Mouse (Mus musculus): ENCODE data around the gene Jtb. TPM values are rescaled to one million over a fixed set of nuclear protein-coding genes. Genes with fewer than 3 reads are reported as not detected.
"Not testable (repeated sequence)": the region's sequence is repeated elsewhere in the genome, so short reads cannot be mapped to it uniquely, and the experiment has no call there.

Gene Jtb
- total RNA-seq, 2 experiments from 2014 or later, result 44.3 to 45.3 TPM

DNA sequence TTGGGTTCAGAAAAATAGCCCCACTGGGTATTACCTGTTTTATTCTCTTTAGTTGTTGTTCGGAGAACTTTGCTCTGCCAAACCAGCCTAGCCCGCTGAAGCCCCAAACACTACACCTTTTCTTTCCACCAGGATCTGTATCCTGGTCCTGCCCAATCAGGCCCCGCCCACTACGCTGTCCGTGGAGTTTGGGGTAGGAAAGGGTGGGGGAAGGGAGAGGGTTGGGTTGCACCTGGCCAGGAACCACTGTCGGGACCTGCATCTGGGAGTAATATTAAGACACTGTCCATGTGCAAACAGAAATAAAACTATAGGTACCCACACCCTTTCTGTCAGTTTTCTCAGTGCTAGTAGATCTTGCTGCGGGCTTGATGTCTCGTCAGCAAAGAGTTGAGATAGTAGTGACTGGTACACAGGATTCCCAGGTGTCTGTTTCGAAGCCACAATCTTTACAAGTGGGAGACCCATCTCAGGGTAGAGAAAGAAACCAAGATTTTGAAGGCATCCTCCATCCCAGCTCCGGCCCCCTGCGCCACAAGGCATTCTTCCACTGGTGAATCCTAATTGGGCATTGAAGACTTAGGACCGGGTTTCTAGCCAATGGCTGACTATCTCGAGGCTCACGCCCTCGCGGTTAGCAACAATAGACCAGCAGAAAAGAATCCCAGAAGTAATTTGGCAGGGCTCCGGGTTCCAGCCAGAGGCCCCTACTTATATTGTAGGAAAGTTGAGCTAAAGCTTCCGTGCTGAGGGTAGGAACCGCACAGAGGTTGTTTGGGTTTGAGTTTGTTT lies 11.8 kb downstream of the Jtb start, which contains the start of gene Creb3l4:
Creb3l4 (minus strand) TSS at position 529 of the 792 bp plus-strand sequence.
- DNase-seq (ENCODE audit: low spot score in 2 of 2), result no peak
- no peak within 1 kb of the TSS; the same call in 1 of the 2 replicates for H3K27ac ChIP-seq
- peak within 1 kb of the TSS; percentile 38 for H3K4me3 ChIP-seq
- no peak for TF ChIP-seq CTCF (conservative IDR thresholded peaks at IDR 0.05)

DNA sequence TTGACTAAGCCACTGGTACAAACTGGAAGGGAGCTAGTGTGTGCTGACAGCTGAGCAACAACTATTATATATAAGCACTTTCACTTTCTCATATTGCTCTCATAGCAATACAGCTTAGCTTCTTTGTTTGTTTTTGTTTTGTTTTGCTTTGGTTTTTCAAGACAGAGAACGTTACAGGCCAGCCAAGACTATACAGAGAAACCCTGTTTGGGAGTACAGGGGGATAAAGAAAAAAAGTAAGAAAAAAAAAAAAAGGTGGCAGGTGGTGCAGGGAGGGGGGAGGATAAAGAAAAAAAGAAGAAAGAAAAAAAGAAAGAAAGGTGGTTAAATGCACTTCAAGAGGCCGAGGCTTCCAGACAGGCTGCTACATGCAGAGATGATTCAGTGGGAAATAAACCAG lies 14.0 kb downstream of the Jtb start:
- no peak for DNase-seq (ENCODE audit: low spot score in 2 of 2)
- TF ChIP-seq CTCF (conservative IDR thresholded peaks at IDR 0.05), result no peak

DNA sequence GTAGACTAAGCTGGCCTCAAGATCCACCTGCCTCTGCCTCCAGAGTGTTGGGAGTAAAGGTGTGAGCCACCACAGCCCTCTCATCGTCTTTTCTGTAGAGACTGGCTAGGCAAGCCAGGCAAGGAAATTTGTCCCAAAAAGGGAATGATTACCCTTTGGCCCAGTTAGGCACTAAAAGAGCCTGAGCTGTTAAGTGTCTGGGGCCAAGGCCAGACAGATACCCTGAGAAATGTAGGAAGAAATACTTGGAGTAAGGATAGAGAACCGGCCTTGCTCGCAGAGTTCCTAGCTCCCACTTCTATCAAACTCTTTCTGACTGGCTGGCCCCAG lies 16.2 kb downstream of the Jtb start:
- TF ChIP-seq CTCF (conservative IDR thresholded peaks at IDR 0.05), result peak; percentile 43
- Histone ChIP-seq H3K4me3 (peak overlapping the region; percentile 99), H3K27ac (peak overlapping the region; percentile 98)
- DNase-seq (ENCODE audit: low spot score in 2 of 2), result no peak

More for the DNA sequence above, 14.0 kb downstream of the Jtb start:
- Histone ChIP-seq H3K27ac (no peak overlapping the region), H3K4me3 (no peak overlapping the region)

DNA sequence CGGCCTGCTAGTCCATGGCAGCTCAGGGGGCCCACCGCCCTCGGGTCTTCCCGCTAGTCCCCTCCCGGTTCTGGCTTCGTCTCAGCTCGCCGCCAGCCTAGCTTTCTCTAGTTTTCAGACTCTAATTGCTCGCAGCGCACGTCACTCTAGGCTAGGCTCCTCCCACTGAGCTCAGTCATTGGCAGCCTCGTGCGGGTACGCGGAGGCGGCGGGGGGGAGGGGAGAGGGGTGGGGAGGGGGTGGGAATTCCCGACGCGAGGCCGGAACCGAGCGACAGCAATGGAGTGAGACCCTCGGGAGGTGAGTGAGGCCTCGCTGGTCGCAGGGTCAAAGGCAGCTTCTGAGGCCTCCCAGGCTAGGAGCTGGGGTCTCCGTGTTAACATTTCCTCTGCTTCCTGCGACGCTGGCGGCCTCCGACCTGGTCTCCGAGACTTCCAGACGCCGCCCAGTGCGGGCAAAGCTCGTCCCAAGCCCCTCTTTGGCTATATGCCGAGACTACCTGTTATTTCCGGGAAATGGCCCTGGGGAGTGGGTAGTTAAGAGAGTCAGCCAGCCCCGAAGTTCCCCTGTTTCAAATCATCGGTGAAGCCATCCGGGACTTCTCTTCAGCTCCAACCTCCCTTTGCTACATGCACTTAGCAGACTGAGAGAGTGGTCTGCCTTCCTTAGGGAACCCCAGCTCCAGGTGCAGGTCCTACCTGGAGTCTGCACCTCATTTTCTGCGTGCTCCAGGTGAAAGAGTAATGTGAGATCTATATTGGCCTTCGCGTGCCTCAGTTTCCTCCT lies 16.8 kb downstream of the Jtb start, which contains the start of gene Slc39a1:
Slc39a1 (plus strand) TSS at position 213 of the 786 bp plus-strand sequence.
- DNase-seq (ENCODE audit: low spot score in 2 of 2), result peak; percentile 90 to 94
- TF ChIP-seq CTCF (conservative IDR thresholded peaks at IDR 0.05), result no peak
- peak within 1 kb of the TSS; percentile 98 for H3K27ac ChIP-seq
- peak within 1 kb of the TSS; percentile 99 for H3K4me3 ChIP-seq

DNA sequence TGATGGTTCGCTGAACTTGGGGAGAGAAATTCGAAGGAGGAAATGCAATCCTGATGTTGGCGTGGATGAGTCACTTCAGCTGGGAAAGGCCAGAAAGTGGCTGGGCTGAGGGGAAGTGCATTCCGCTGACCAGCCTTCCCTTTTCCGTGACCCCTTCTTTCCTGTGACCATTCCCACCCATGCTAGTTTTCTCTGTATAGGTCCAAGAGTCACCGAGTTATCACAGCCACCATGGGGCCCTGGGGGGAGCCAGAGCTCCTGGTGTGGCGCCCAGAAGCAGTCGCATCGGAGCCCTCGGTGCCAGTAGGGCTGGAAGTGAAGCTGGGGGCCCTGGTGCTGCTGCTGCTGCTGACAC lies 17.3 kb downstream of the Jtb start:
- peak overlapping the region; percentile 98 for H3K27ac ChIP-seq
- no peak for TF ChIP-seq CTCF (conservative IDR thresholded peaks at IDR 0.05)
- H3K4me3 ChIP-seq, result peak overlapping the region; percentile 99
- no peak for DNase-seq (ENCODE audit: low spot score in 2 of 2)

DNA sequence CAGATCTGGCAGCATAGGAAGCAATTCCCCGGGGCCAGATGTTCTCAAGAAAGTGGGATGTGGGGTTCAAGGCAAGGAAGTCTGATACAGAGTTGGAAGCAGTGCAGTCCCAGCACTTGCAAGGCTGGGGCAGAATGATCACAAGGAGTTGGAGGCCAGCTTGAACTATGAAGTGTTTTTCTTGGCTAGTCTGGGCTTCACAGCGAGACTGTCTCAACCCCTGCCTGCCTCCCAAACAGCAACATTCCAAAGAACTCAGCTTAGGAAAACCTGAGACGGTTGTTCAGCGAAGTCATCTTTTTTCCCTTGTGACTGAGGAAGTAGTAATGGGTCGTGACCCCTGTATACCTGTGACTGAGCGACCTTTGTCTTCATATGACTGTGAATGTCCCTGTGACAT lies 19.4 kb downstream of the Jtb start:
- peak overlapping the region; percentile 53; the same call in 1 of the 2 replicates for H3K27ac ChIP-seq
- no peak for DNase-seq (ENCODE audit: low spot score in 2 of 2)
- no peak for TF ChIP-seq CTCF (conservative IDR thresholded peaks at IDR 0.05)
- H3K4me3 ChIP-seq, result no peak overlapping the region

DNA sequence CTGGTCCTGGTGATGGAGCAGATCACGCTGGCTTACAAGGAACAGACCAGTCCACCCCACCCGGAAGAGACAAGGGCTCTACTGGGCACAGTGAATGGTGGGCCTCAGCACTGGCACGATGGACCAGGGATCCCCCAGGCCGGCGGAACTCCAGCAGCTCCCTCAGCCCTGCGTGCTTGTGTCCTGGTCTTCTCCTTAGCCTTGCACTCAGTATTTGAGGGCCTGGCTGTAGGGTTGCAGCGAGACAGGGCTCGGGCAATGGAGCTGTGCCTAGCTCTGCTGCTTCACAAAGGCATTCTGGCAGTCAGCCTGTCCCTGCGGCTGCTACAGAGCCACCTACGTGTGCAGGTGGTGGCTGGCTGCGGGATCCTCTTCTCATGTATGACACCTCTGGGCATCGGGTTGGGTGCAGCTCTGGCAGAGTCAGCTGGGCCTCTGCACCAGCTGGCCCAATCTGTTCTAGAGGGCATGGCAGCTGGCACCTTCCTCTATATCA lies 20.4 kb downstream of the Jtb start:
- peak overlapping the region; percentile 53; the same call in 1 of the 2 replicates for H3K27ac ChIP-seq

DNA sequence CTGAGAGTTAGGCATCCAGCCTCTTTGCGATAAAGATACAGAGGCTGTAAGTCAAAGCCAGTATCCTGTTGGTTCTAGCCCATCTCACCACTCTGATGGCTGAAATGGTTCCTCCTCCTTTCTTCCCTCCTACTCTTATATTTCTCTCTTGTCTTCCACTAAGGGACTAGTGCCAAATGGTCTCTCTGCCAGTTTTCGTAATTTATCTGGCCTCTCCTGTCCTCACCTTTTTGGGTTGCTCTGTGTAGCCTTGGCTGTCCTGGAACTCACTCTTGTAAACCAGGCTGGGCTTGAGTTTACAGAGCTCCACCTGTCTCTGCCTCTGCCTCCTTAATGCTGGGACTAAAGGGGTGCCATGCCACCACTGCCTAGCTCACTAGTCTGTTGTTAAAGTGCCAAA lies 21.3 kb downstream of the Jtb start:
- not testable (repeated sequence) for H3K4me3 ChIP-seq; DNase-seq (ENCODE audit: low spot score in 2 of 2); H3K27ac ChIP-seq

More for the DNA sequence above, 20.4 kb downstream of the Jtb start:
- DNase-seq (ENCODE audit: low spot score in 2 of 2); H3K4me3 ChIP-seq: not testable (repeated sequence)

DNA sequence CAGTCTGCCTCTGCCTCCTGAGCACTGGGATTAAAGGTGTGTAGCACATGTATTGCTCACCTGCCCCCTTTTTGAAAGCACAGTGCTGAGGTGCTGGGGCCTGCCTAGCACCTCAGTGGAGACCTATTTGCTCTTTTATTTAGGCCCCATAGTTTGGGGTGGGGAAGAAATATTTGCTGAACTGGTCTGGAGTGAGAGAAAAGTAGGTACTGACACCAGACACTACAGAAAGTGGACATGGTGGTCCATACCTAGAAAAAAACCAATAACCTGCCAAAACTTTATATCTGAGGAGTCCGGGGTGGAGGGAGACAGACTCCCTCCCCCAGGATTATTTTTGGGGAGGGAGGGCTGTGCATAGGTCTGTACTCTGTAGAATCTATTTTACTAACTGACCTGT lies 21.8 kb downstream of the Jtb start:
- not testable (repeated sequence) for DNase-seq (ENCODE audit: low spot score in 2 of 2); H3K4me3 ChIP-seq
- peak overlapping the region; percentile 10; the same call in 1 of the 2 replicates for H3K27ac ChIP-seq

DNA sequence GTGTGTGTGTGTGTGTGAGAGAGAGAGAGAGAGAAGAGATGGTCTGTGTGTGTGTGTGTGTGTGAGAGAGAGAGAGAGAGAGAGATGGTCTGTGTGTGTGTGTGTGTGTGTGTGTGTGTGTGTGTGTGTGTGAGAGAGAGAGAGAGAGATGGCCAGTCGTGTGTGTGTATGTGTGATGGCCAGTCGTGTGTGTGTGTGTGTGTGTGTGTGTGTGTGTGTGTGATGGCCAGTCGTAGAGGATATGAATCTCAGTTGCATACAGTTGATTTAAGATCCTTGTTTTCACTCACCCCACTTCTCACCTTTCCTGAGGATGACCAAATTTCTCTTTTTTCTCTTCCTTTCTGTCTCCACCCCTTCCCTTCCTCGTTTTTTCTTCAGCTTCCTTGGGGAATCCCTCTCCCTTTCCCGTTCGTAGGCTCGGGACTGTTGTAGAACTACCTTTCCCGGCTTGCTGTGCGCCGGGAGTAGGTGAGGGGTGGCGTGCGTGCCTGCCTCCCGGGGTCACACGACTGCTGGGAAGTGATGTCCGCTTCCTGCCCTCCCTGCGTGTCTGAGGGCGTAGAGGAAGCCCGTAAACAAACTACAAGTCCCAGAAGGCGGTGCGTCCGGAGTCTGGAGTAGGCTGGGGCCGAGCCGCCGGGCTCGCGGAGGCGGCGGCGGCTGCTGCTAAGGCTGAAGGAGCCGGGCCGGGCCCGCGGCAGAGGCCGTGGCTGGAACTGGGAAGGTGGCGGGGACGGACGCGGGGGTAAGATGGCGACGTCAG lies 22.4 kb downstream of the Jtb start, which contains the start of gene Crtc2:
Crtc2 (plus strand) TSS at position 511 of the 766 bp plus-strand sequence.
- H3K27ac ChIP-seq, result peak within 1 kb of the TSS; percentile 95
- TF ChIP-seq CTCF (conservative IDR thresholded peaks at IDR 0.05), result no peak
- H3K4me3 ChIP-seq, result peak within 1 kb of the TSS; percentile 97
- peak; percentile 97 to 99 for DNase-seq (ENCODE audit: low spot score in 2 of 2)

DNA sequence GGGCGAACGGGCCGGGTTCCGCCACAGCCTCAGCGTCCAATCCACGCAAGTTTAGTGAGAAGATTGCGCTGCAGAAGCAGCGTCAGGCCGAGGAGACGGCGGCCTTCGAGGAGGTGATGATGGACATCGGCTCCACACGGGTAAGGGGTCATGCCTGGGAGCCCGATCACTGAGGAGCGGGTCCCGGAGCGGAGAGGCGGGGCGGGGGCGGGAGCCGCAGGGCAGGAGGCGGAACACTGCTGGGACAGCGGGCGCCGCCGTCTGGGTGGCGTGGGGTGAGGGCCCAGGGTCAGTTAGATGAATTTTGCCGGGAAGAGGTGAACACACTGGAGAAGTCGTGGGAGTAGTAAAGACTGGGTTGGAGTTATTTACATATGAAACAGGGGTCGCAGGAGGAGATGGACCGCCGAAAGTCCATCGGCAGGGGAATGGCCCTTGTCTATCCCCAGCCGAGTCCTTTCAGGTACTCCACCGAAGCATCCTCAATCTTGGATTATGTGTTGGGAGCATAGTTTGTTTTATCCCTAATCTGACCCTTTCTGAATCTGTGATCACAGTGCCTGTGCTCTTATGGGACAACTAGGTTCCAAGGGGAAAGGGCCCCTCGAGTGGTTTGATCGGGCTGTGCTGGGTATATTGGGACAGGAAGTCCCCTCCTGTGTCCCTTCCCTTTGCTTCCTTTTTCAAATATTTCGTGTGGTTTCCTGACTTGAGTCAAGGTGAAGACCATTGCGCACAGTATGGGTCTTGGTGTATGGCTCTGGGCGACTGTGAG lies 23.2 kb downstream of the Jtb start:
- peak overlapping the region; percentile 95 for H3K27ac ChIP-seq
- TF ChIP-seq CTCF (conservative IDR thresholded peaks at IDR 0.05), result no peak
- no peak for DNase-seq (ENCODE audit: low spot score in 2 of 2)
- peak overlapping the region; percentile 97 for H3K4me3 ChIP-seq

DNA sequence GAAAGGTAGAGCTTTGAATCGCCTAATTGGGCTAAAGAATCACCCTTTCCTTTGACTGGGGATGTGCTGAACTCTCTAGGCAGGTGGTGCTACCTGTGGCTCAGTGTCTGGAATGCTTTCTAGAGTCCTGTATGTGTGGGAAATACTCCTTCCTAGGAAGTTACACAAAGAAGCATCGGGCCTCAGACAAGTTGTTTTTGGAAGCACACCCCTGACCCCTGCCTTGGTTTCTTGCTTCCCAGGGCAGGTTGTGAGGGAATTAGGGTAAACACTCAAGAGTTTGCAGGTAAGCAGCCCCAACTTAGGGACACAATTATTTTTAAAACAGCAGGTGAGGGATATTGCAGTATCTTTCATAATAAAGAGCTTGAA lies 23.8 kb downstream of the Jtb start:
- no peak for DNase-seq (ENCODE audit: low spot score in 2 of 2)
- peak overlapping the region; percentile 95; the same call in 1 of the 2 replicates for H3K27ac ChIP-seq
- H3K4me3 ChIP-seq, result peak overlapping the region; percentile 97
- TF ChIP-seq CTCF (conservative IDR thresholded peaks at IDR 0.05), result no peak
